8 mouse cellular contexts compared by ENCODE assay signal in the genomic region with DNA sequence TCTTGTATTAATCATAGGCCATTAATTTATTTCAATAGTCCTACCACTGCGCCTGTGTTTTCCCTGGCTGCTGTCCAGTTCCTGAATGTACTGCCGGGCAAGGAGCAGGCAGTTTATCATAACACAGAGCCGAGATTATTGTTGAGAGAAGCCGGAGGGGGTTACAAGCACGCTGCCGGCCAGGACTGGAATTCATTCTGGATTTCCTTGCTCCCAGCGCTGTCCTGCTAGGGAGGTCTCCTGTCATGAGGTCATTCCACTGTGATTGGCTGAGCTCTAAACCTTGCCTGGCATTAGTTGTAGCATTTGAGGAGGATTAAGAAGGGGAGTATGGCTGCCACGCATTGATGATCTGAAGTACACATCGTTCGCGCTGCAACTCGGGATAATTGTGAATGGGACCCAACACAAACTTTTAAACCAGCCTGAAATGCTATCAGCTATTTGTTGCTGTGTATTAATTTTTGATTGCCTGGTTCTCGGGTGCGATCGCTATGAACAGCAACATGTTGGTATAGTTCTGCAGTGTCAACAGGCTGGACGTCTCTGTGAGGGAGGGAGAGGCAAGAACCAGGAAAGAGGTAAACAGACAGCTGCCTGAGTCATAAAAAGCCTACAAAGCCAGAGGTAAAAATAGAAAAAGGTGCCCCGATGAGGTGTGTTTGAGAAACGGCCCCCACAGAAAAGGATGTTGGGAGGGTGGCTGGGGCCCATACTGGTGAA. TPM values are rescaled to one million over a fixed set of nuclear protein-coding genes. Genes with fewer than 3 reads are reported as not detected.
DNase-seq lines count a peak whose midpoint lies in the region; ATAC-seq and TF ChIP-seq lines count a peak whose summit lies in the region.

No protein-coding gene starts in this region.

- H3K27me3 ChIP-seq in liver, postnatal 0 days (ENCODE audit: insufficient read depth, low read length), result 0 out of 2 replicates have a peak, but pooled peaks cover 4% of the 10 kb centered on the region
- no peaks in the 10 kb centered on the region; the same call in 1 of the 2 replicates for H3K27me3 ChIP-seq in embryonic facial prominence, embryonic 12.5 days
- peaks cover 30% of the 10 kb centered on the region; the same call in 1 of the 2 replicates for H3K27me3 ChIP-seq in heart, postnatal 0 days (ENCODE audit: control insufficient read depth, insufficient read depth, low read length)
- peaks cover 44% of the 10 kb centered on the region for H3K27me3 ChIP-seq in midbrain, embryonic 15.5 days (replicated peaks)

- H3K4me1 ChIP-seq in liver, postnatal 0 days (ENCODE audit: insufficient read depth), result no peaks in the 10 kb centered on the region
- peaks cover 55% of the 10 kb centered on the region for H3K4me1 ChIP-seq in embryonic facial prominence, embryonic 12.5 days
- H3K4me1 ChIP-seq in heart, postnatal 0 days (ENCODE audit: control insufficient read depth, insufficient read depth), result no peaks in the 10 kb centered on the region
- peaks cover 18% of the 10 kb centered on the region for H3K4me1 ChIP-seq in midbrain, embryonic 15.5 days

- ATAC-seq in liver, postnatal 0 days, result no peak
- ATAC-seq in embryonic facial prominence, embryonic 12.5 days (ENCODE audit: insufficient number of reproducible peaks, insufficient read depth, low FRiP score, low TSS enrichment), result no peak
- peak; percentile 79 for ATAC-seq in heart, postnatal 0 days (ENCODE audit: insufficient read depth, low read depth)
- peak; percentile 70; the same call in 1 of the 2 replicates for ATAC-seq in midbrain, embryonic 15.5 days (replicated peaks)

- peak; percentile 15 for DNase-seq in liver
- no peak for DNase-seq in liver, postnatal 0 days
- peak; percentile 81 for DNase-seq in heart, postnatal 0 days (ENCODE audit: low spot score)
- peak; percentile 90 for DNase-seq in kidney, postnatal 14 days
- no peak for DNase-seq in thymus, adult 18-20 months
- DNase-seq in left cerebral cortex, adult 11 months (ENCODE audit: low spot score), result no peak

- TF ChIP-seq CTCF in liver, postnatal 0 days (IDR thresholded peaks at IDR 0.05; ENCODE audit: low read depth), result no peak
- TF ChIP-seq CTCF in heart, postnatal 0 days (IDR thresholded peaks at IDR 0.05; ENCODE audit: low read depth), result no peak

- H3K9ac ChIP-seq in liver, postnatal 0 days (replicated peaks), result no peak overlapping the region
- no peak overlapping the region for H3K9ac ChIP-seq in embryonic facial prominence, embryonic 12.5 days
- no peak overlapping the region for H3K9ac ChIP-seq in heart, postnatal 0 days (replicated peaks; ENCODE audit: low read depth, low read length)
- H3K9ac ChIP-seq in midbrain, embryonic 15.5 days, result no peak overlapping the region

- 36% methylated on average over 18 of the region's 18 CpGs for WGBS in liver, postnatal 0 days (ENCODE audit: insufficient replicate concordance)
- 22% methylated on average over 18 of the region's 18 CpGs for WGBS in embryonic facial prominence, embryonic 12.5 days
- 18% methylated on average over 18 of the region's 18 CpGs for WGBS in heart, postnatal 0 days
- 16% methylated on average over 18 of the region's 18 CpGs for WGBS in midbrain, embryonic 15.5 days

- H3K4me2 ChIP-seq in liver, postnatal 0 days (ENCODE audit: low read depth, low read length), result no peak overlapping the region
- peak overlapping the region; percentile 32 for H3K4me2 ChIP-seq in embryonic facial prominence, embryonic 12.5 days (replicated peaks)
- H3K4me2 ChIP-seq in heart, postnatal 0 days (ENCODE audit: low read depth, low read length), result peak overlapping the region; percentile 47
- peak overlapping the region; percentile 49 for H3K4me2 ChIP-seq in midbrain, embryonic 15.5 days

- H3K4me3 ChIP-seq in liver, postnatal 0 days (ENCODE audit: low read depth, low read length), result no peak overlapping the region
- no peak overlapping the region for H3K4me3 ChIP-seq in embryonic facial prominence, embryonic 12.5 days
- H3K4me3 ChIP-seq in heart, postnatal 0 days (ENCODE audit: low read depth, low read length), result peak overlapping the region; percentile 13; the same call in 1 of the 2 replicates
- peak overlapping the region; percentile 20 for H3K4me3 ChIP-seq in midbrain, embryonic 15.5 days

- H3K27ac ChIP-seq in liver, postnatal 0 days (ENCODE audit: low read depth), result no peak overlapping the region
- H3K27ac ChIP-seq in embryonic facial prominence, embryonic 12.5 days, result peak overlapping the region; percentile 32; the same call in 1 of the 2 replicates
- H3K27ac ChIP-seq in heart, postnatal 0 days (ENCODE audit: low read depth), result no peak overlapping the region
- H3K27ac ChIP-seq in midbrain, embryonic 15.5 days, result no peak overlapping the region

- TF ChIP-seq EP300 in liver, postnatal 0 days (IDR thresholded peaks at IDR 0.05; ENCODE audit: low read depth), result no peak
- TF ChIP-seq EP300 in heart, postnatal 0 days (IDR thresholded peaks at IDR 0.05; ENCODE audit: low read depth), result no peak

- H3K36me3 ChIP-seq in liver, postnatal 0 days (replicated peaks; ENCODE audit: insufficient read depth, low read length), result no peaks in the 10 kb centered on the region
- H3K36me3 ChIP-seq in embryonic facial prominence, embryonic 12.5 days, result no peaks in the 10 kb centered on the region
- no peaks in the 10 kb centered on the region for H3K36me3 ChIP-seq in heart, postnatal 0 days (replicated peaks; ENCODE audit: control insufficient read depth, insufficient read depth, low read length)
- no peaks in the 10 kb centered on the region for H3K36me3 ChIP-seq in midbrain, embryonic 15.5 days (replicated peaks)

- peaks cover 2% of the 10 kb centered on the region; the same call in 1 of the 2 replicates for H3K9me3 ChIP-seq in liver, postnatal 0 days (ENCODE audit: low read length)
- 0 out of 2 replicates have a peak, but pooled peaks cover 4% of the 10 kb centered on the region for H3K9me3 ChIP-seq in embryonic facial prominence, embryonic 12.5 days
- H3K9me3 ChIP-seq in heart, postnatal 0 days (replicated peaks; ENCODE audit: control insufficient read depth, low read length), result no peaks in the 10 kb centered on the region
- no peaks in the 10 kb centered on the region for H3K9me3 ChIP-seq in midbrain, embryonic 15.5 days

RNA-seq across cellular contexts. Expression of a gene that starts 42.5 kb away (rescaled TPM):
- 0.63 and 0.84 TPM in 2 replicates for polyA plus RNA-seq in liver, postnatal 0 days (2015; fragmentation: Nextera tagmentation; extraction: Ambion mirVana)
- polyA plus RNA-seq in embryonic facial prominence, embryonic 12.5 days (2016; fragmentation: Nextera tagmentation; extraction: Ambion mirVana), result 0.76 and 1.2 TPM in 2 replicates
- total RNA-seq in heart, postnatal 0 days (2014; rRNA removed; ENCODE audit: low replicate concordance), result 13.1 TPM in 1 of 2 replicates, not detected in the other
- polyA plus RNA-seq in heart, postnatal 0 days (2015; fragmentation: Nextera tagmentation; extraction: Ambion mirVana), result 0.27 and 0.66 TPM in 2 replicates
- polyA plus RNA-seq in midbrain, embryonic 15.5 days (2015; fragmentation: Nextera tagmentation; extraction: Ambion mirVana), result 0.56 and 1.1 TPM in 2 replicates

Comparison
In these comparisons a context has a peak if more than half of its experiments do, and no peak if none do; other contexts are left out.
1. DNase-seq: peak in liver (single experiment), heart, postnatal 0 days (single experiment) and kidney, postnatal 14 days (single experiment); none in liver, postnatal 0 days (single experiment), thymus, adult 18-20 months (0 of 2) and left cerebral cortex, adult 11 months (single experiment).
2. ATAC-seq: peak in heart, postnatal 0 days (single experiment) and midbrain, embryonic 15.5 days (single experiment); none in liver, postnatal 0 days (single experiment) and embryonic facial prominence, embryonic 12.5 days (single experiment).
3. H3K4me3 ChIP-seq: peak in heart, postnatal 0 days (single experiment) and midbrain, embryonic 15.5 days (single experiment); none in liver, postnatal 0 days (single experiment) and embryonic facial prominence, embryonic 12.5 days (single experiment).